Mouse (Mus musculus) midbrain, embryonic 14.5 days (tissue): Measurements from ENCODE around the gene Mab21l1. TPM values are rescaled to one million over a fixed set of nuclear protein-coding genes. Genes with fewer than 3 reads are reported as not detected.

Experiments
- ATAC-seq: fragments of 200-750 bp; cut with Nextera tagmentation; 2 replicates; pipeline ENCODE4 v1.8.0; 2017; ENCODE audit warnings: moderate number of reproducible peaks, moderate library complexity; ENCODE audit not compliant: low FRiP score, low TSS enrichment
- DNase-seq: peaks from one replicate; pipeline ENCODE4 v3.0.0-alpha.2; 2015
- H3K27ac ChIP-seq: fragments of 300-500 bp; sonication (generic); replicated peaks from 2 replicates; pipeline ENCODE4 v1.5.1; 2014; ENCODE audit warnings: mild to moderate bottlenecking, low read depth, low read length, moderate library complexity
- H3K27me3 ChIP-seq: fragments of 300-500 bp; sonication (generic); 2 replicates; pipeline ENCODE4 v1.6.1; 2014; ENCODE audit warnings: low read length, control low read depth, mixed read lengths; ENCODE audit not compliant: control insufficient read depth, insufficient read depth
- H3K36me3 ChIP-seq: fragments of 300-500 bp; sonication (generic); 2 replicates; pipeline ENCODE4 v1.6.1; 2014; ENCODE audit warnings: low read length, control low read depth; ENCODE audit not compliant: control insufficient read depth, insufficient read depth
- H3K4me1 ChIP-seq: fragments of 300-500 bp; sonication (generic); 2 replicates; pipeline ENCODE4 v1.6.1; 2014; ENCODE audit warnings: mild to moderate bottlenecking, antibody characterized with exemption, low read length, control low read depth; ENCODE audit not compliant: control insufficient read depth, insufficient read depth
- H3K4me2 ChIP-seq: fragments of 300-500 bp; sonication (generic); 2 replicates; pipeline ENCODE4 v1.6.1; 2014; ENCODE audit warnings: mild to moderate bottlenecking, low read length, moderate library complexity
- H3K4me3 ChIP-seq: fragments of 300-500 bp; sonication (generic); replicated peaks from 2 replicates; pipeline ENCODE4 v1.5.1; 2014; ENCODE audit warnings: low read depth, low read length
- H3K9ac ChIP-seq: fragments of 300-500 bp; sonication (generic); replicated peaks from 2 replicates; pipeline ENCODE4 v1.6.1; 2014; ENCODE audit warnings: mild to moderate bottlenecking, low read length, moderate library complexity
- H3K9me3 ChIP-seq: fragments of 300-500 bp; sonication (generic); 2 replicates; pipeline ENCODE4 v1.6.1; 2016; ENCODE audit warnings: low read length, control low read depth, mixed read lengths; ENCODE audit not compliant: control insufficient read depth
- WGBS: fragments of 180-500 bp; shearing (Covaris S2); extraction: QIAGEN DNeasy Blood & Tissue Kit; methylation state at CpG from one replicate; pipeline ENCODE4 v1.1.7; 2014; 5-methylcytosine and 5-hydroxymethylcytosine counted together
- polyA plus RNA-seq: library from polyadenylated mRNA; unstranded; fragments of >200 nt; fragmentation: Nextera tagmentation; extraction: Ambion mirVana; gene quantifications from 2 replicates; pipeline ENCODE4 v1.2.1, GENCODE M21; 2014

The Mab21l1 gene
- polyA plus RNA-seq, 1 experiment from 2014 or later: 237 TPM

- ATAC-seq: peak; percentile 66
- peak; percentile 82 for DNase-seq
- Histone ChIP-seq H3K4me1 (peaks cover 19% of the 10 kb centered on the region), H3K4me2 (peak overlapping the region; percentile 81), H3K4me3 (peak overlapping the region; percentile 48), H3K27me3 (no peaks in the 10 kb centered on the region), H3K27ac (peak overlapping the region; percentile 99), H3K9ac (peak overlapping the region; percentile 97), H3K36me3 (no peaks in the 10 kb centered on the region), H3K9me3 (no peaks in the 10 kb centered on the region)
- WGBS: 1% methylated on average over 54 of the region's 54 CpGs
Observed at GRCm38 (mm10) chr3:55787487-55788213, 5.3 kb downstream of the Mab21l1 start.

- Histone ChIP-seq H3K4me3 (peak overlapping the region; percentile 48), H3K9me3 (no peaks in the 10 kb centered on the region), H3K36me3 (no peaks in the 10 kb centered on the region), H3K27ac (peak overlapping the region; percentile 99), H3K4me2 (peak overlapping the region; percentile 81), H3K27me3 (no peaks in the 10 kb centered on the region), H3K9ac (peak overlapping the region; percentile 97), H3K4me1 (peaks cover 19% of the 10 kb centered on the region)
- DNase-seq (no peak), ATAC-seq (no peak)
- whole genome bisulfite sequencing: 8% methylated on average over 4 of the region's 4 CpGs
Observed at GRCm38 (mm10) chr3:55788214-55788586, 5.9 kb downstream of the Mab21l1 start.

GRCm38 (mm10) chr3:55788621-55789201 is 6.4 kb downstream of the Mab21l1 start:
- H3K4me3 ChIP-seq: no peak overlapping the region
- peak; percentile 74 for DNase-seq

GRCm38 (mm10) chr3:55789856-55790255 is 7.5 kb downstream of the Mab21l1 start:
- no peak overlapping the region; the same call in 1 of the 2 replicates for H3K4me2 ChIP-seq
- DNase-seq (peak; percentile 60), ATAC-seq (no peak)
- no peak overlapping the region for H3K4me3 ChIP-seq
- H3K27me3 ChIP-seq: no peaks in the 10 kb centered on the region
- peaks cover 25% of the 10 kb centered on the region for H3K4me1 ChIP-seq
- WGBS: 12% methylated on average over 2 of the region's 2 CpGs
- no peaks in the 10 kb centered on the region for H3K36me3 ChIP-seq
- H3K9ac ChIP-seq: no peak overlapping the region; the same call in 1 of the 2 replicates
- peak overlapping the region; percentile 82 for H3K27ac ChIP-seq
- no peaks in the 10 kb centered on the region for H3K9me3 ChIP-seq

More at GRCm38 (mm10) chr3:55788621-55789201, 6.4 kb downstream of the Mab21l1 start:
- Histone ChIP-seq H3K4me1 (peaks cover 23% of the 10 kb centered on the region), H3K4me2 (peak overlapping the region; percentile 81), H3K27me3 (no peaks in the 10 kb centered on the region), H3K9me3 (no peaks in the 10 kb centered on the region), H3K27ac (peak overlapping the region; percentile 82), H3K36me3 (no peaks in the 10 kb centered on the region), H3K9ac (peak overlapping the region; percentile 10; the same call in 1 of the 2 replicates)
- 4% methylated on average over 5 of the region's 5 CpGs for WGBS
- no peak for ATAC-seq

DNA sequence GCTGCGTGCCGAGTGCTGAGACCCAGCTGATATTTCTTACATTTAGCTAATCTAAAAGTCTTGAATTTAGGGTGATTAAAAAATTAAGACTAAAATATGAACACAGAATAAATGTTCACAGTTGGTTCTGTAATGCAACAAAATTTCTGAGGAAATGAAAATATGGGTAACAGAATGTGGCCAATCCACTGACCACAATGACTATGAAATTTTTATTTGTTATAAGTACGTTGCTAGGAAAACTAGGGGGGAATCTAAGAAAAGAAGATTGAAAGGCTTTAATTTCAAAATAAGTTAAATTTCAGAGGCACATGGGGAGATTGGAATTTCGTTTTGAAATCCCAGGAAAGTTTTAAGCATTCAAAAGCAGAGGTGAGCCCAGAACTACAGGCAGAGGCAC is 8.3 kb downstream of the Mab21l1 start:
- Histone ChIP-seq H3K27me3 (no peaks in the 10 kb centered on the region), H3K4me2 (no peak overlapping the region), H3K9me3 (no peaks in the 10 kb centered on the region), H3K4me1 (peaks cover 25% of the 10 kb centered on the region), H3K27ac (peak overlapping the region; percentile 82; the same call in 1 of the 2 replicates), H3K9ac (no peak overlapping the region), H3K36me3 (no peaks in the 10 kb centered on the region), H3K4me3 (no peak overlapping the region)
- DNase-seq: no peak
- 81% methylated on average over 4 of the region's 4 CpGs for WGBS
- ATAC-seq: no peak

DNA sequence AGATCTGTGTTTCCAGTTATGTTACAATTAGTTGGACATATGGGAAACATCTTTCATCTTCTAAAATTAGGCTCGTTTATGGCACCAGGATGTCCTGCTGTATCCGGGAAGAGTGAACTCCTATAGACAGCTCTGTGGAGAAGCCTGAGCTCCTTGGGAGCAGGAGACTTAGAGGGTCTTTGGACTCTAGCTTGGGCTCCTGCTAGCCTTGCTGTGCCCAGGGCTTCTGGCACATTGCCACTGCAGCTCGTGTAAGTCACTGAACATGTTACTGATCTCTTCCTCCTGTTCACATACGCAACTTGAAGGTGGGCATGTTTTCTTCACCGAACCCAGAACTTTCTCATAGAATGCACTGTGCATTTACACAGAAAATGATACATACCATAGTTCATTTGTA is 9.9 kb downstream of the Mab21l1 start:
- Histone ChIP-seq H3K9me3 (no peaks in the 10 kb centered on the region), H3K9ac (no peak overlapping the region), H3K4me1 (peaks cover 25% of the 10 kb centered on the region), H3K27ac (no peak overlapping the region), H3K4me3 (no peak overlapping the region), H3K27me3 (no peaks in the 10 kb centered on the region), H3K4me2 (no peak overlapping the region), H3K36me3 (no peaks in the 10 kb centered on the region)
- no peak for ATAC-seq
- 79% methylated on average over 5 of the region's 5 CpGs for WGBS
- no peak for DNase-seq

DNA sequence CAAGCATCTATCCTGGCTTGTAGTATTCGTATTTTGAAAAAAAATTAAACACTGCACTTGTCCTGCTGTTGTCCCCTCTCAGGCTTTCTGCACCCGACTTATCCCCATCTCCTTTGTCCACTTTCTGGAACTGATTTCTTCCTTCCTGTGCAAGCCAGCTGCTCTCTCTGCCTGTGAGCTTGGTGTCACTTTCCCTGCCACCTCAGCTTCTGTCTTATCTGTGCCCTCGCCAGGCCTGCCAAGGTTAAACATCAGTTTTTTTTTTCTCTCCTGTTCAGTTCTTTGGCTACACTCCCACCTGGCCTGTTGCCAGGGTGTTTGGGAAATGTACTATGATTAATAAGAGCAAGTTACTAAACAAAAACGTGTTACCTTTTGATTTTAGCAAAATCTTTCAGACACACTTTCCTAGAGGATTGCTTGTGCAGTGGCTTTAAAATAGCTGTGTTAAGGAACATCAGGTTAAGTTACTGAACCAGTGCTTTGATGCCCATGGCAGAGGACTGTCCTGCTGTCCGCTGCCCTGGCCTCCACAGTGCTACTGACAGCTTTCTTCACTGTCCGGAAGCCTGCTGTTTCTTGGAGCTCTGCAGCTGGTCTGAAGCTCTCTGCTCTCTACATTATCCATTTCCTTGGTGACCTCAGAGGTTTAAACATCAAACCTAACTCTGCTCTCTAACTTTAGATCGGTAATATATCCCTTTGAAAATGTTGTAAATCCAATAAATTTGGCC is 11.7 kb downstream of the Mab21l1 start:
- no peak overlapping the region for H3K4me2 ChIP-seq
- 49% methylated on average over 7 of the region's 7 CpGs for WGBS
- ATAC-seq (no peak), DNase-seq (no peak)
- no peaks in the 10 kb centered on the region for H3K27me3 ChIP-seq
- H3K27ac ChIP-seq: peak overlapping the region; percentile 42; the same call in 1 of the 2 replicates
- H3K4me3 ChIP-seq: no peak overlapping the region
- H3K9me3 ChIP-seq: no peaks in the 10 kb centered on the region
- no peaks in the 10 kb centered on the region for H3K36me3 ChIP-seq
- H3K4me1 ChIP-seq: peaks cover 20% of the 10 kb centered on the region
- H3K9ac ChIP-seq: peak overlapping the region; percentile 6; the same call in 1 of the 2 replicates

- Histone ChIP-seq H3K27me3 (no peaks in the 10 kb centered on the region), H3K9ac (no peak overlapping the region), H3K9me3 (no peaks in the 10 kb centered on the region), H3K4me1 (peaks cover 14% of the 10 kb centered on the region), H3K36me3 (no peaks in the 10 kb centered on the region), H3K4me3 (no peak overlapping the region), H3K27ac (no peak overlapping the region), H3K4me2 (no peak overlapping the region)
- DNase-seq (no peak), ATAC-seq (no peak)
- WGBS: 57% methylated on average over 2 of the region's 2 CpGs
Observed at GRCm38 (mm10) chr3:55794768-55795167, 12.5 kb downstream of the Mab21l1 start.
